Mouse (Mus musculus) embryonic facial prominence, embryonic 14.5 days (tissue): ENCODE results near the gene Gna11. TPM values are rescaled to one million over a fixed set of nuclear protein-coding genes. Genes with fewer than 3 reads are reported as not detected.

Experiments
- ATAC-seq: fragments of 200-750 bp; cut with Nextera tagmentation; 2 replicates; pipeline ENCODE4 v1.8.0; 2017; ENCODE audit warnings: low read depth, moderate number of reproducible peaks, moderate TSS enrichment
- DNase-seq: peaks from one replicate; pipeline ENCODE4 v3.0.0-alpha.2; 2015; ENCODE audit warnings: low spot score
- H3K27ac ChIP-seq: fragments of 300-500 bp; sonication (generic); replicated peaks from 2 replicates; pipeline ENCODE4 v1.5.1; 2014; ENCODE audit warnings: low read depth, mild to moderate bottlenecking, low read length, moderate library complexity
- H3K27me3 ChIP-seq: fragments of 300-500 bp; sonication (generic); replicated peaks from 2 replicates; pipeline ENCODE4 v1.6.1; 2014; ENCODE audit warnings: low read length; ENCODE audit not compliant: control insufficient read depth, insufficient read depth
- H3K36me3 ChIP-seq: fragments of 300-500 bp; sonication (generic); 2 replicates; pipeline ENCODE4 v1.6.1; 2014; ENCODE audit warnings: low read length, mixed read lengths; ENCODE audit not compliant: control insufficient read depth, insufficient read depth
- H3K4me1 ChIP-seq: fragments of 300-500 bp; sonication (generic); 2 replicates; pipeline ENCODE4 v1.6.1; 2014; ENCODE audit warnings: antibody characterized with exemption, low read length; ENCODE audit not compliant: control insufficient read depth, insufficient read depth
- H3K4me2 ChIP-seq: fragments of 300-500 bp; sonication (generic); 2 replicates; pipeline ENCODE4 v1.6.1; 2014; ENCODE audit warnings: low read depth, mild to moderate bottlenecking, low read length, moderate library complexity, mixed read lengths
- H3K4me3 ChIP-seq: fragments of 300-500 bp; sonication (generic); 2 replicates; pipeline ENCODE4 v1.5.1; 2014; ENCODE audit warnings: low read depth, mild to moderate bottlenecking, low read length
- H3K9ac ChIP-seq: fragments of 300-500 bp; sonication (generic); 2 replicates; pipeline ENCODE4 v1.6.1; 2014; ENCODE audit warnings: low read depth, mild to moderate bottlenecking, low read length, moderate library complexity, mixed read lengths
- H3K9me3 ChIP-seq: fragments of 300-500 bp; sonication (generic); 2 replicates; pipeline ENCODE4 v1.6.1; 2016; ENCODE audit warnings: low read length; ENCODE audit not compliant: control insufficient read depth
- WGBS: fragments of 180-500 bp; shearing (Covaris S2); extraction: QIAGEN DNeasy Blood & Tissue Kit; methylation state at CpG from one replicate; pipeline ENCODE4 v1.1.7; 2014; 5-methylcytosine and 5-hydroxymethylcytosine counted together
- polyA plus RNA-seq: library from polyadenylated mRNA; unstranded; fragments of >200 nt; fragmentation: Nextera tagmentation; extraction: Ambion mirVana; gene quantifications from 2 replicates; pipeline ENCODE4 v1.2.1, GENCODE M21; 2014

Gene Gna11
- polyA plus RNA-seq, 1 experiment from 2014 or later = 87.7 TPM

- no peak overlapping the region for H3K4me3 ChIP-seq
- H3K9me3 ChIP-seq = no peaks in the 10 kb centered on the region
- DNase-seq (no peak), ATAC-seq (no peak)
- no peak overlapping the region for H3K4me2 ChIP-seq
- WGBS = 74% methylated on average over 8 of the region's 8 CpGs
- no peaks in the 10 kb centered on the region for H3K27me3 ChIP-seq
- H3K9ac ChIP-seq = no peak overlapping the region
- peaks cover 10% of the 10 kb centered on the region for H3K4me1 ChIP-seq
- H3K36me3 ChIP-seq = peaks cover 47% of the 10 kb centered on the region
- H3K27ac ChIP-seq = no peak overlapping the region
Measured at GRCm38 (mm10) chr10:81493601-81494220, 51.3 kb downstream of the Gna11 start.

- Histone ChIP-seq H3K4me3 (no peak overlapping the region), H3K4me1 (peaks cover 10% of the 10 kb centered on the region), H3K27me3 (no peaks in the 10 kb centered on the region), H3K9ac (no peak overlapping the region), H3K36me3 (peaks cover 57% of the 10 kb centered on the region), H3K9me3 (no peaks in the 10 kb centered on the region), H3K27ac (no peak overlapping the region), H3K4me2 (no peak overlapping the region)
- 67% methylated on average over 8 of the region's 11 CpGs for WGBS
- DNase-seq = no peak
- no peak for ATAC-seq
Measured at GRCm38 (mm10) chr10:81492606-81493240, 52.3 kb downstream of the Gna11 start.

GRCm38 (mm10) chr10:81491018-81491417 lies 54.0 kb downstream of the Gna11 start:
- DNase-seq (no peak), ATAC-seq (no peak)
- Histone ChIP-seq H3K9me3 (no peaks in the 10 kb centered on the region), H3K27ac (no peak overlapping the region), H3K36me3 (peaks cover 74% of the 10 kb centered on the region), H3K4me2 (no peak overlapping the region), H3K4me3 (no peak overlapping the region), H3K9ac (no peak overlapping the region), H3K4me1 (peaks cover 10% of the 10 kb centered on the region), H3K27me3 (no peaks in the 10 kb centered on the region)
- 91% methylated on average over 9 of the region's 9 CpGs for WGBS

- Histone ChIP-seq H3K4me1 (peaks cover 5% of the 10 kb centered on the region), H3K27me3 (no peaks in the 10 kb centered on the region), H3K36me3 (peaks cover 74% of the 10 kb centered on the region)
Measured at GRCm38 (mm10) chr10:81489941-81490340, 55.0 kb downstream of the Gna11 start.

GRCm38 (mm10) chr10:81488081-81488480 lies 56.9 kb downstream of the Gna11 start:
- Histone ChIP-seq H3K36me3 (peaks cover 70% of the 10 kb centered on the region), H3K9ac (no peak overlapping the region)

More at GRCm38 (mm10) chr10:81489941-81490340, 55.0 kb downstream of the Gna11 start:
- Histone ChIP-seq H3K9ac (no peak overlapping the region), H3K9me3 (no peaks in the 10 kb centered on the region), H3K4me3 (no peak overlapping the region), H3K27ac (no peak overlapping the region), H3K4me2 (no peak overlapping the region)
- WGBS = 88% methylated on average over 12 of the region's 14 CpGs
- ATAC-seq (no peak), DNase-seq (no peak)

GRCm38 (mm10) chr10:81486496-81486895 lies 58.5 kb downstream of the Gna11 start:
- no peak overlapping the region for H3K4me3 ChIP-seq
- 87% methylated on average over 10 of the region's 10 CpGs for WGBS
- peaks cover 10% of the 10 kb centered on the region for H3K27me3 ChIP-seq
- ATAC-seq = no peak
- H3K4me1 ChIP-seq = peaks cover 6% of the 10 kb centered on the region; the same call in 1 of the 2 replicates
- H3K4me2 ChIP-seq = no peak overlapping the region
- no peak overlapping the region for H3K9ac ChIP-seq
- H3K9me3 ChIP-seq = no peaks in the 10 kb centered on the region
- peaks cover 54% of the 10 kb centered on the region for H3K36me3 ChIP-seq
- DNase-seq = no peak
- no peak overlapping the region for H3K27ac ChIP-seq

More at GRCm38 (mm10) chr10:81488081-81488480, 56.9 kb downstream of the Gna11 start:
- no peak overlapping the region for H3K27ac ChIP-seq
- no peak overlapping the region for H3K4me2 ChIP-seq
- no peaks in the 10 kb centered on the region for H3K27me3 ChIP-seq
- WGBS = 85% methylated on average over 10 of the region's 11 CpGs
- ATAC-seq (no peak), DNase-seq (no peak)
- H3K9me3 ChIP-seq = no peaks in the 10 kb centered on the region
- no peak overlapping the region for H3K4me3 ChIP-seq
- no peaks in the 10 kb centered on the region for H3K4me1 ChIP-seq

- DNase-seq = no peak
- Histone ChIP-seq H3K9me3 (no peaks in the 10 kb centered on the region), H3K4me3 (no peak overlapping the region), H3K36me3 (peaks cover 44% of the 10 kb centered on the region), H3K27me3 (peaks cover 14% of the 10 kb centered on the region), H3K9ac (no peak overlapping the region), H3K27ac (no peak overlapping the region), H3K4me2 (no peak overlapping the region), H3K4me1 (peaks cover 6% of the 10 kb centered on the region; the same call in 1 of the 2 replicates)
- no peak for ATAC-seq
- WGBS = 79% methylated on average over 7 of the region's 7 CpGs
Measured at GRCm38 (mm10) chr10:81485479-81486018, 59.4 kb downstream of the Gna11 start.

- WGBS = 22% methylated on average over 2 of the region's 2 CpGs
- H3K9me3 ChIP-seq = no peaks in the 10 kb centered on the region
- H3K9ac ChIP-seq = no peak overlapping the region
- H3K4me3 ChIP-seq = no peak overlapping the region
- no peak overlapping the region for H3K27ac ChIP-seq
- no peak overlapping the region for H3K4me2 ChIP-seq
- H3K36me3 ChIP-seq = peaks cover 40% of the 10 kb centered on the region
- ATAC-seq (no peak), DNase-seq (no peak)
- peaks cover 14% of the 10 kb centered on the region for H3K27me3 ChIP-seq
- peaks cover 6% of the 10 kb centered on the region; the same call in 1 of the 2 replicates for H3K4me1 ChIP-seq
Measured at GRCm38 (mm10) chr10:81485060-81485449, 59.9 kb downstream of the Gna11 start.
